Mouse (Mus musculus): ENCODE results near the gene Atox1.
A peak's percentile ranks its signal among the peaks of the same experiment; 100 is the strongest.

Gene Atox1

DNA sequence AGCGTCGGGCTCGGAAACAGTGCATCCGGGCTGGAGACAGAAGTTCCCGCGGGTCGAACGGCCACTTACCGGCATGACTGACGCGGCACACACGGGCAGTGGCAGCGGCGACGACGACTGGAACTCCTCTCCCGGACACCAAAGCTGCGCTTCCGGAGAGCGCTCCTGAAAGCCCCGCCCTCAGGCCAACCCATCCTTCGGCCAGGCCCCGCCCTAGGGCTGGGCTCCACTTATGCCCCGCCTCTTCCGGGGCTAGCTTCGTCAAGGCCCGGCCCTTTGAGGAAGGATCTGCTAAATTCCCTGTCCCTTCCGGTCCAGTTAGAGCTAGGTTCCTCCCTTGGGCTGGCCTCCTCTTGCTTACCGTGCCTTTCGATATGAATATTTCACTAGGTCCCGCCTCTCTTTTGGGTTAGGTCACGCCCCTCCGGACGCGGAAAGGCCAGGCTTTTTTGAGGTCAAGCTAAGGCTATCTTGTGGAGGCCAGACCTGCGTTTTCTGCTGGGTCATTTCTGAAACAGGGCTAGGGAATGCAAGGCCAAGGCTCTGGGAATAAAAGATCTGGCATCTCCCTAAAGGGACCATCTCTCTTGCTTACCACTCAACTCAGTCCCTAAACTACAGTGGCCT, at the start of gene Atox1:
Gene Atox1, minus strand, starts transcription at position 221 of the 627 bp plus-strand sequence.
- DNase-seq (ENCODE audit: low spot score) = peak; percentile 94

DNA sequence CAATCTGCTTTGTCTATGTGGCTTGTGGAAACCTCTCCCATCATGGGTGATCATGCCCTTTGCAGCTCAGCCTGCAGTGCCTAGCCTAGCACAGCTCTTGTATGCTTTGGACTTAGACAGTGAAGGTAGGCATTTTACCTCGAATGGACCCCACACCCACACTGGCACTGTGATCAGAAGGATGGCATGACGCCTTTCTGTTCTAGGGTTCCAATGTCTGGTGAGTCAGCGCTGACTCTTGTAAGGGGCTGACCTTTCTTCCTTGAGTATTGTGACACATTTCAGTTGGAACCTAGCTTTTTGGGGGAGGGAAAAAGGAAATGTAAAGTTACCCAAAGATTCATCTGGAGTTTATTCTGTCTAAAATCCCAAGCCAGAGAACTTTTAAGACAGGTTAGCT, 44.4 kb upstream of the Atox1 start:
- no peak for DNase-seq (ENCODE audit: low spot score)

DNA sequence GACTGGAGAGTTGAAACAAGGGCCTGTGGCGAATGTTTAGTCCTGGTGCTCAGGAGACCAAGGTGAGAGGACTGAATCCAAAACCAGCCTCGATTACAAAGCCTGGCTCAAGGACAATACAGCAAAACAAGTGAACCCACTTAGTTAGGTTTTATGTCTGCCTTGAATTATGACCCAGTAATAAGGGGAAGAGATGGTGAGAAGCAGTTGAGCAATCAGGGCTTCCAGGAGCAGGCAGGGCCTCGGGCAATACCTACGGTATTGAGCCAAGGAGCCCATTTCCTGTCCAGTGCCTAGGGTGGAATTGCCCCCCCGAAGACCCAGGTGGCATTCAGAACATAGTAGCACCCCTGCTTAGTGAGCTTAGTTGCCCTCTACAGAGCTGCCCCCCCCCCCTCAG, 41.8 kb upstream of the Atox1 start:
- no peak for DNase-seq (ENCODE audit: low spot score)

DNA sequence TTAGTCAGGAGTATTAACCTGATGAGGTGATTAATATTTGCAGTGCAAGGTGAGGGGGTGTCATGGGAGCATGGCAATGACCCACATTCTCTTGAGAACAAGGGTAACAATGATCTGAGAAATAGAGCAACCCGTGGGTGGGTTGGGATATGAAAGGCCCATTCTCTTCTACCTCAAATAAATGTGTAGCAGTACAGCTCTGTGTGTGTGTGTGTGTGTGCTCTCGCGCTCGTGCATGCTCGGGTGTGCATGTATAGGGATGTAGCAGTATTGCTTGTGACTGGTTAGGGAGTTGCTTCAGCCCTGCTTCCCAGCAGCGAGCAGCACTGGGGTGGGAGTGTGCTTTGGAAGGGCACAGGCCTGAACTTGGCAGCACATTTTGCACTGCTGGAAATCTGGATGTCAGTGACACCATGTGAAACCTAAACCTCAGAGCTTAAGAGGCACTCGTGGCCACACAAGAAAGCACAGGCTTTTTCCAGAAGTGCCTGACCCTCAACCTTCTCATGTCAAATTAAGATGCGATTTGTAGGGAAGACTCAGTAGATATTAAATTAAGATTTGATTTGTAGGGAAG, 41.0 kb upstream of the Atox1 start:
- no peak for DNase-seq (ENCODE audit: low spot score)

DNA sequence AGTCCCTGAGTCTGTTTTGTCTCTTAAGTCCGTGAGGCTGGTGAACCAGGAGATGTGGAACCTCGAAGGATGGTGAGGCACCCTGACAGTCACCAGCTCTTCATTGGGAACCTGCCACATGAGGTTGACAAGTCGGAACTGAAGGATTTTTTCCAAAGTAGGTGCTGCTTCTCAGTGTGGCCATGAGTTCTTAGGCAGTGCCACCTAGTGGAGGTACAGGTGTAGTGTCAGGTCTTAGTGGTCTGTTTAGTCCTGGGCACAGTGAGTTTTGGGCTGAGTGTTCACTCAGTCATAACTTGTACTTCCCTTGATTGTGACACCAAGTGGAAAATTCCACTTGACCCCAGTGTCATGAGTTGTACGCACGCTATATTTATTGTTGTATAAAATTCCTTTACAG, 36.8 kb upstream of the Atox1 start:
- no peak for DNase-seq (ENCODE audit: low spot score)

GRCm38 (mm10) chr11:55496158-55496557, 35.1 kb upstream of the Atox1 start:
- DNase-seq (ENCODE audit: low spot score) = no peak

GRCm38 (mm10) chr11:55485443-55485842, 24.4 kb upstream of the Atox1 start:
- DNase-seq (ENCODE audit: low spot score) = no peak

DNA sequence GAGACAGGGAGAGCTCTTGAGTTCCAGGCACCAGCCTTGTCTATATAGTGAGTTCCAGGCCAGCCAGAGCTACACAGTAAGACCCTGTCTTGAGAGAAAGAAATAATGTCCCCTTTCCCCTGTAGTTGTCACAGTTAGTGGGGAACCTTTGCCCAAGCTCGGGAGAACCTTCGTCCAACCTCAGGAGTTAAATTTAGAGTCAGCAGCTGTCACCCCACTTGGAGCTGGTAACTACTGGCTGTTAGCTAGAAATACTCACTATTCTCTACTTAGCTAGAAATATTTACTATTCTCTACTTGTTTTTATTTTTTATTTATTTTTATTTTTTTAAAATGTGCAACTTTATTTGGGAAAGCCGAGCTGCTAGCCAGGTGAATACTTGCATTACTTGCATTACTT, 12.2 kb upstream of the Atox1 start:
- no peak for DNase-seq (ENCODE audit: low spot score)

- DNase-seq (ENCODE audit: low spot score) = no peak
Measured at GRCm38 (mm10) chr11:55471467-55471866, 10.4 kb upstream of the Atox1 start.

- no peak for DNase-seq (ENCODE audit: low spot score)
Measured at GRCm38 (mm10) chr11:55470761-55471160, 9.7 kb upstream of the Atox1 start.

- DNase-seq (ENCODE audit: low spot score) = no peak
Measured at GRCm38 (mm10) chr11:55469923-55470691, 9.1 kb upstream of the Atox1 start.

GRCm38 (mm10) chr11:55469048-55469843, 8.2 kb upstream of the Atox1 start, which contains the start of gene G3bp1:
TSS of gene G3bp1 (plus strand) at chr11:55469685.
- DNase-seq (ENCODE audit: low spot score) = peak; percentile 100

- no peak for DNase-seq (ENCODE audit: low spot score)
Measured at GRCm38 (mm10) chr11:55468611-55469047, 7.6 kb upstream of the Atox1 start.

DNA sequence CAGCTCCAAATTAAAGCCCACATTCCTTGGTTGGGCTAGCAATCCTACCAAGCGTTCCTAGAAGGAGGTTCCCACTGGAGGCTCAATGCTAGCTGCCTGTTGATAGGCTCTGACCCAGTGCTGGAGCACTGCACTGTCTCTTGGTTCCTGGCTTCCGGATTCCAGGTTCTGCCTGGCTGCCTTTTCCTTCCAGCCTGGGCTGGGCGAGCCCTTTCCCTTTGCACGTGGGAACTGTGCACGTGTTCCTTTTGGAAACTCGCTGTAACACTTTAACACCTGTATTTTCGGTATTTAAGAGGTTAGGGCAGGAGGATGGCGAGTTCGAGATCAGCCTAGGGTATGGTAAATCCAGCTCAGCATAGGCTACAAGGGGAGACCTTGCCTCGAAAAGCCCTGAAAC, 7.0 kb upstream of the Atox1 start:
- peak; percentile 30 for DNase-seq (ENCODE audit: low spot score)

DNA sequence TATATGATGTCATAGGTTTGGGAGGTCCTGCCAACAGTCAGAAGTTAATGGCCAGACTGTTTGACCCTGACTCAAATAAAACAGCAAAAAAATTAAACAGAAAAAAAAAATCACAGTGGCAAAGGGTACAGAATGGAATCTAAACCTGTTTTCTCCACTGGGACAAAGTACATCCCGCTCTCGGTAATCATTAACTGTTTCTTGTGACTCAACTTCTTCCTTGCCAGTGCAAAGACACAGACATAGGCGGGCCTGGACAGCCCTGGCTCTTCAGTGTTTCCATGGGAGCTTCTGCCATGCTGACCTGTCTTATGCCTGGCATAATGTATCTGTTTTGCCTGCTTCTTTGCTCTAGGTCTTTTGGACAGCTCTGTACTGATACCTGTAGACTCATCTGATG, 4.1 kb upstream of the Atox1 start:
- DNase-seq (ENCODE audit: low spot score) = no peak

- no peak for DNase-seq (ENCODE audit: low spot score)
Measured at GRCm38 (mm10) chr11:55464707-55465106, 3.7 kb upstream of the Atox1 start.

- DNase-seq (ENCODE audit: low spot score) = no peak
Measured at GRCm38 (mm10) chr11:55462149-55462548, 1.1 kb upstream of the Atox1 start.

GRCm38 (mm10) chr11:55460559-55461018, 450 bp downstream of the Atox1 start:
- no peak for DNase-seq (ENCODE audit: low spot score)

- no peak for DNase-seq (ENCODE audit: low spot score)
Measured at GRCm38 (mm10) chr11:55459850-55460558, 1.0 kb downstream of the Atox1 start.

DNA sequence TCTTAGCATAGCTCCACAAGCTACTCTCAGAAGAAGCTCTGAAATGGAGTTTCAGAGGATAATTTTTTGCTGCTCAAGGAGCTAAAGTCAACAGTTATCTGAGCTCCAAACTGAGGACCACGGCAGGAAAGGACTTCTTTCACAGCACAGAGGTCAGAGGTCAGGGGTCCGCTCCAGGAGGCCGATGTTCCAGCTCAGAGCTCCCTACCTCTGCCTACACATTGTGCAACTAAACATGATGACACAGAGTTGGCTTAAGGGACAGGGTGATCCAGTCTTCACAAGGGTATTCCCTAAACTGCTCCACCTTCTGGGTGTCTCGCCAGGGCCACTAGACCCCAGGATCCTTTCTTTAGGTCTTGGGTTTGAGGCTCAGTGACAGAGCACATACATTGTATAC, 2.5 kb downstream of the Atox1 start:
- DNase-seq (ENCODE audit: low spot score) = no peak

DNA sequence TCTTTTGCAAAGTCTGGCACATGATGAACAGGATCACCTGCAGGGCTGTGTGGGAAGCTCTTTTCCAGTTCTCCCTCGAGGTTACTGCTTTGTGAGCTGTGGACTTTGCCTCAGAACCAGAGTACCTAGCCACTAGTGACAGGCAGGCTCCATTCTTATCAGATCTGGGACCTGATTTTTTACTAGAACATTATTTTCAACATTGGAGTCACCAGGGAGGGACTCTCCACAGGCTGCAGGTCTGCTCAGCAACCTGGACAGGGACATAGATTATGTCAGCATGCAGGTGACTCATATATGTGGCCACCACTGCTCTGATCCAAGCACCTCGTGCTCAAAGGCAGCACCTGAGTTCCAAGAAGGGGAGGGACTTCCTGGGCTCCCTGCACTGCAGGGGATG, 5.9 kb downstream of the Atox1 start:
- no peak for DNase-seq (ENCODE audit: low spot score)

- DNase-seq (ENCODE audit: low spot score) = no peak
Measured at GRCm38 (mm10) chr11:55453640-55454039, 7.4 kb downstream of the Atox1 start.
